In genomic region chr2:34948622-34949021, GRCm38 (mm10) we compare ENCODE assay signal across 23 mouse cellular contexts. TPM values are rescaled to one million over a fixed set of nuclear protein-coding genes. Genes with fewer than 3 reads are reported as not detected.
A peak's percentile ranks its signal among the peaks of the same experiment; 100 is the strongest.
DNase-seq lines count a peak whose midpoint lies in the region; ATAC-seq and TF ChIP-seq lines count a peak whose summit lies in the region.
"Had no signal": no experiment of that assay in that cellular context is flagged by ENCODE, and none has a peak within 500 bp of the region (broad histone marks: within the 10 kb centered on the region; RNA-seq: fewer than 3 reads in every experiment).

No protein-coding gene starts in this region.

- H3K36me3 ChIP-seq in embryonic facial prominence, embryonic 10.5 days (replicated peaks) = no peaks in the 10 kb centered on the region
- H3K36me3 ChIP-seq in myocyte (ENCODE audit: control insufficient read depth, insufficient read depth) = no peaks in the 10 kb centered on the region
- no peaks in the 10 kb centered on the region for H3K36me3 ChIP-seq in kidney, embryonic 15.5 days
- H3K36me3 ChIP-seq: embryonic facial prominence, embryonic 15.5 days; heart, embryonic 10.5 days; midbrain, embryonic 13.5 days; neural tube, embryonic 13.5 days had no signal

- H3K4me2 ChIP-seq in myocyte (ENCODE audit: low read depth) = no peak overlapping the region
- H3K4me2 ChIP-seq in kidney, embryonic 15.5 days = no peak overlapping the region
- H3K4me2 ChIP-seq: embryonic facial prominence, embryonic 15.5 days; hindbrain, embryonic 14.5 days; liver, embryonic 11.5 days; midbrain, embryonic 13.5 days; neural tube, embryonic 13.5 days had no signal

- DNase-seq in kidney, postnatal 4 days = peak; percentile 55 to 57
- no peak for DNase-seq in kidney, adult 18-20 months
- peak; percentile 45 for DNase-seq in R1 (ENCODE audit: low read depth, low spot score)
- DNase-seq in embryonic facial prominence, embryonic 10.5 days (ENCODE audit: low spot score) = peak; percentile 23
- DNase-seq in T-cell, adult 2 months (ENCODE audit: low spot score) = no peak
- DNase-seq: adrenal gland, postnatal 25 days; cerebellum, adult 18-20 months; cerebellum, postnatal 36 days; forebrain, postnatal 0 days; kidney, postnatal 25 days; layer of hippocampus, adult 9-11 months; lung, adult 18-20 months; spleen, adult 18-20 months had no signal

- H3K27me3 ChIP-seq in embryonic facial prominence, embryonic 10.5 days (replicated peaks; ENCODE audit: low read depth, poor library complexity, severe bottlenecking) = no peaks in the 10 kb centered on the region
- H3K27me3 ChIP-seq in myocyte (ENCODE audit: control insufficient read depth, insufficient read depth, insufficient read length) = no peaks in the 10 kb centered on the region
- no peaks in the 10 kb centered on the region for H3K27me3 ChIP-seq in kidney, embryonic 15.5 days
- H3K27me3 ChIP-seq: embryonic facial prominence, embryonic 15.5 days; midbrain, embryonic 13.5 days; neural tube, embryonic 13.5 days had no signal

- H3K4me1 ChIP-seq in embryonic facial prominence, embryonic 10.5 days = peaks cover 13% of the 10 kb centered on the region
- H3K4me1 ChIP-seq in kidney, embryonic 15.5 days = peaks cover 11% of the 10 kb centered on the region; the same call in 1 of the 2 replicates
- H3K4me1 ChIP-seq: midbrain, embryonic 13.5 days; neural tube, embryonic 13.5 days had no signal

- no peaks in the 10 kb centered on the region for H3K79me2 ChIP-seq in myocyte (ENCODE audit: control insufficient read depth, insufficient read depth)

- H3K9me3 ChIP-seq in embryonic facial prominence, embryonic 10.5 days = no peaks in the 10 kb centered on the region
- no peaks in the 10 kb centered on the region for H3K9me3 ChIP-seq in kidney, embryonic 15.5 days (replicated peaks)
- H3K9me3 ChIP-seq: embryonic facial prominence, embryonic 15.5 days; heart, embryonic 10.5 days; midbrain, embryonic 13.5 days; neural tube, embryonic 13.5 days had no signal

- no peak overlapping the region for H3ac ChIP-seq in myocyte (ENCODE audit: control insufficient read depth, insufficient read length)

- H3K27ac ChIP-seq in embryonic facial prominence, embryonic 10.5 days (replicated peaks) = no peak overlapping the region
- no peak overlapping the region for H3K27ac ChIP-seq in kidney, embryonic 15.5 days
- H3K27ac ChIP-seq: embryonic facial prominence, embryonic 15.5 days; heart, embryonic 10.5 days; hindbrain, embryonic 14.5 days; midbrain, embryonic 13.5 days; neural tube, embryonic 13.5 days had no signal

- ATAC-seq in kidney, embryonic 15.5 days (replicated peaks; ENCODE audit: low FRiP score) = no peak
- ATAC-seq: forebrain, postnatal 0 days; intestine, postnatal 0 days; midbrain, embryonic 13.5 days; Patski had no signal

- TF ChIP-seq POLR2A in myocyte (IDR thresholded peaks at IDR 0.05; ENCODE audit: insufficient read length, low read depth) = no peak

- no peak overlapping the region for H3K4me3 ChIP-seq in embryonic facial prominence, embryonic 10.5 days
- H3K4me3 ChIP-seq in myocyte = no peak overlapping the region
- H3K4me3 ChIP-seq in kidney, embryonic 15.5 days (replicated peaks) = no peak overlapping the region
- H3K4me3 ChIP-seq: embryonic facial prominence, embryonic 15.5 days; heart, embryonic 10.5 days; midbrain, embryonic 13.5 days; neural tube, embryonic 13.5 days had no signal

- 25% methylated on average over 2 of the region's 2 CpGs for WGBS in embryonic facial prominence, embryonic 10.5 days
- 18% methylated on average over 2 of the region's 2 CpGs for WGBS in kidney, embryonic 15.5 days

- no peak overlapping the region for H3K9ac ChIP-seq in kidney, embryonic 15.5 days
- H3K9ac ChIP-seq: embryonic facial prominence, embryonic 15.5 days; forebrain, postnatal 0 days; hindbrain, embryonic 14.5 days; midbrain, embryonic 13.5 days; neural tube, embryonic 13.5 days had no signal

TF ChIP-seq in myocyte, 11 proteins besides CTCF, POLR2A, EP300 and RAD21:
- no peak for TF ChIP-seq USF1 (IDR thresholded peaks at IDR 0.05; ENCODE audit: low read depth)
- no peak for TF ChIP-seq POLR2AphosphoS2 (IDR thresholded peaks at IDR 0.05; ENCODE audit: insufficient read length, low read depth)
- TF ChIP-seq TCF12 (IDR thresholded peaks at IDR 0.05; ENCODE audit: insufficient read depth, poor library complexity, severe bottlenecking) = no peak
- TF ChIP-seq CEBPB (IDR thresholded peaks at IDR 0.05; ENCODE audit: insufficient read depth, poor library complexity, severe bottlenecking) = no peak
- no peak for TF ChIP-seq MYOD1 (IDR thresholded peaks at IDR 0.05; ENCODE audit: control insufficient read depth in 1 of 3, insufficient read length in 2 of 3, low read depth in 2 of 3)
- TF ChIP-seq SRF (IDR thresholded peaks at IDR 0.05; ENCODE audit: control insufficient read depth, insufficient read length, low read depth) = no peak
- peak; percentile 75 for TF ChIP-seq REST (IDR thresholded peaks at IDR 0.05; ENCODE audit: insufficient read depth, insufficient read length)
- no peak for TF ChIP-seq MAX (IDR thresholded peaks at IDR 0.05; ENCODE audit: low read depth)

RNA-seq across cellular contexts. Expression of gene Traf1, which starts 12.9 kb away (rescaled TPM):
- polyA plus RNA-seq in embryonic facial prominence, embryonic 10.5 days (2016; fragmentation: Nextera tagmentation; extraction: Ambion mirVana) = 0.34 and 0.38 TPM in 2 replicates
- 1.1 TPM for polyA plus RNA-seq in myocyte (2012; fragmentation: generic; extraction: Trizol)
- 23.2 and 25.4 TPM in 2 replicates for polyA plus RNA-seq in kidney, embryonic 15.5 days (2015; fragmentation: Nextera tagmentation; extraction: Ambion mirVana)

RNA-seq across cellular contexts. Expression of gene Phf19, which starts 34.8 kb away (rescaled TPM):
- 1.1 and 1.8 TPM in 2 replicates for polyA plus RNA-seq in embryonic facial prominence, embryonic 10.5 days (2016; fragmentation: Nextera tagmentation; extraction: Ambion mirVana)
- polyA plus RNA-seq in myocyte (2012; fragmentation: generic; extraction: Trizol) = 4.3 TPM
- 24.6 and 26.3 TPM in 2 replicates for polyA plus RNA-seq in kidney, embryonic 15.5 days (2015; fragmentation: Nextera tagmentation; extraction: Ambion mirVana)

Comparison
In these comparisons a context has a peak if more than half of its experiments do, and no peak if none do; other contexts are left out.
1. DNase-seq: peak in kidney, postnatal 4 days (2 of 2), R1 (single experiment) and embryonic facial prominence, embryonic 10.5 days (single experiment); none in kidney, adult 18-20 months (single experiment) and T-cell, adult 2 months (single experiment).
2. RNA of gene Traf1, which starts 12.9 kb away (polyA plus RNA-seq): 23.2 to 25.4 TPM in kidney, embryonic 15.5 days; 1.1 TPM in myocyte (single experiment) and 0.34 to 0.38 TPM in embryonic facial prominence, embryonic 10.5 days; every median in the first group is over 10 times any median in the second.